Mouse (Mus musculus): ENCODE measurements at regions not wholly inside any gene's neighbourhood (a gene's known extent, or its start where the extent isn't known, plus 50 kb on each side); places are given as distances from the start of the nearest gene placed in this dataset.

- no peak overlapping the region for H3K4me3 ChIP-seq (ENCODE audit: insufficient read depth, low read depth, low read length)
- DNase-seq (ENCODE audit: extremely low read depth, low read depth, low spot score): no peak
Measured at GRCm38 (mm10) chr6:53218871-53219286, 68.2 kb upstream of the Creb5 start.

GRCm38 (mm10) chr6:53217234-53218015 is 69.6 kb upstream of the Creb5 start:
- Histone ChIP-seq H3K36me3 (ENCODE audit: control insufficient read depth, insufficient read depth, low read length) (no peaks in the 10 kb centered on the region), H3K4me3 (ENCODE audit: insufficient read depth, low read depth, low read length) (no peak overlapping the region), H3K27me3 (ENCODE audit: control insufficient read depth, insufficient read depth, low read length) (no peaks in the 10 kb centered on the region), H3K4me1 (ENCODE audit: control insufficient read depth, insufficient read depth, low read length) (no peaks in the 10 kb centered on the region), H3K27ac (replicated peaks; ENCODE audit: insufficient read depth, low read depth, low read length) (no peak overlapping the region), H3K9ac (ENCODE audit: low read depth, low read length) (no peak overlapping the region), H3K79me2 (ENCODE audit: control insufficient read depth, insufficient read depth, low read length) (no peaks in the 10 kb centered on the region)
- peak; percentile 16 for DNase-seq (ENCODE audit: extremely low read depth, low read depth, low spot score)
- 63% methylated on average over 10 of the region's 10 CpGs for WGBS
- TF ChIP-seq POLR2A (IDR thresholded peaks at IDR 0.05; ENCODE audit: extremely low read depth, insufficient read depth, low read length) (no peak), CTCF (IDR thresholded peaks at IDR 0.05; ENCODE audit: low read depth, low read length) (peak; percentile 74)

More at GRCm38 (mm10) chr6:53218871-53219286, 68.2 kb upstream of the Creb5 start:
- no peak for TF ChIP-seq POLR2A (IDR thresholded peaks at IDR 0.05; ENCODE audit: extremely low read depth, insufficient read depth, low read length)
- TF ChIP-seq CTCF (IDR thresholded peaks at IDR 0.05; ENCODE audit: low read depth, low read length): no peak
- Histone ChIP-seq H3K27ac (replicated peaks; ENCODE audit: insufficient read depth, low read depth, low read length) (no peak overlapping the region), H3K9ac (ENCODE audit: low read depth, low read length) (no peak overlapping the region), H3K27me3 (ENCODE audit: control insufficient read depth, insufficient read depth, low read length) (no peaks in the 10 kb centered on the region), H3K4me1 (ENCODE audit: control insufficient read depth, insufficient read depth, low read length) (no peaks in the 10 kb centered on the region), H3K36me3 (ENCODE audit: control insufficient read depth, insufficient read depth, low read length) (no peaks in the 10 kb centered on the region), H3K79me2 (ENCODE audit: control insufficient read depth, insufficient read depth, low read length) (no peaks in the 10 kb centered on the region)
- WGBS: 88% methylated on average over 10 of the region's 10 CpGs

- WGBS: 67% methylated on average over 2 of the region's 2 CpGs
- TF ChIP-seq CTCF (IDR thresholded peaks at IDR 0.05; ENCODE audit: low read depth, low read length) (no peak), POLR2A (IDR thresholded peaks at IDR 0.05; ENCODE audit: extremely low read depth, insufficient read depth, low read length) (no peak)
- Histone ChIP-seq H3K27me3 (ENCODE audit: control insufficient read depth, insufficient read depth, low read length) (no peaks in the 10 kb centered on the region), H3K4me3 (ENCODE audit: insufficient read depth, low read depth, low read length) (no peak overlapping the region), H3K4me1 (ENCODE audit: control insufficient read depth, insufficient read depth, low read length) (no peaks in the 10 kb centered on the region), H3K9ac (ENCODE audit: low read depth, low read length) (no peak overlapping the region), H3K27ac (replicated peaks; ENCODE audit: insufficient read depth, low read depth, low read length) (no peak overlapping the region), H3K79me2 (ENCODE audit: control insufficient read depth, insufficient read depth, low read length) (no peaks in the 10 kb centered on the region), H3K36me3 (ENCODE audit: control insufficient read depth, insufficient read depth, low read length) (no peaks in the 10 kb centered on the region)
- DNase-seq (ENCODE audit: extremely low read depth, low read depth, low spot score): no peak
Measured at GRCm38 (mm10) chr6:53216715-53217114, 70.4 kb upstream of the Creb5 start.

GRCm38 (mm10) chr6:53211420-53211819 is 75.7 kb upstream of the Creb5 start:
- Histone ChIP-seq H3K36me3 (ENCODE audit: control insufficient read depth, insufficient read depth, low read length) (no peaks in the 10 kb centered on the region), H3K4me3 (ENCODE audit: insufficient read depth, low read depth, low read length) (no peak overlapping the region), H3K27me3 (ENCODE audit: control insufficient read depth, insufficient read depth, low read length) (no peaks in the 10 kb centered on the region), H3K4me1 (ENCODE audit: control insufficient read depth, insufficient read depth, low read length) (peaks cover 2% of the 10 kb centered on the region), H3K79me2 (ENCODE audit: control insufficient read depth, insufficient read depth, low read length) (no peaks in the 10 kb centered on the region), H3K9ac (ENCODE audit: low read depth, low read length) (no peak overlapping the region), H3K27ac (replicated peaks; ENCODE audit: insufficient read depth, low read depth, low read length) (no peak overlapping the region)
- TF ChIP-seq CTCF (IDR thresholded peaks at IDR 0.05; ENCODE audit: low read depth, low read length) (no peak), POLR2A (IDR thresholded peaks at IDR 0.05; ENCODE audit: extremely low read depth, insufficient read depth, low read length) (no peak)
- DNase-seq (ENCODE audit: extremely low read depth, low read depth, low spot score): peak; percentile 69
- WGBS: 13% methylated on average over 3 of the region's 3 CpGs

GRCm38 (mm10) chr6:53209398-53209797 is 77.7 kb upstream of the Creb5 start:
- TF ChIP-seq POLR2A (IDR thresholded peaks at IDR 0.05; ENCODE audit: extremely low read depth, insufficient read depth, low read length) (no peak), CTCF (IDR thresholded peaks at IDR 0.05; ENCODE audit: low read depth, low read length) (no peak)
- no peaks in the 10 kb centered on the region for H3K27me3 ChIP-seq (ENCODE audit: control insufficient read depth, insufficient read depth, low read length)
- no peaks in the 10 kb centered on the region for H3K36me3 ChIP-seq (ENCODE audit: control insufficient read depth, insufficient read depth, low read length)
- WGBS: 37% methylated on average over 6 of the region's 6 CpGs
- no peaks in the 10 kb centered on the region for H3K79me2 ChIP-seq (ENCODE audit: control insufficient read depth, insufficient read depth, low read length)
- DNase-seq (ENCODE audit: extremely low read depth, low read depth, low spot score): no peak
- H3K9ac ChIP-seq (ENCODE audit: low read depth, low read length): no peak overlapping the region
- peaks cover 2% of the 10 kb centered on the region for H3K4me1 ChIP-seq (ENCODE audit: control insufficient read depth, insufficient read depth, low read length)
- H3K4me3 ChIP-seq (ENCODE audit: insufficient read depth, low read depth, low read length): no peak overlapping the region
- H3K27ac ChIP-seq (replicated peaks; ENCODE audit: insufficient read depth, low read depth, low read length): no peak overlapping the region

- H3K4me3 ChIP-seq (ENCODE audit: insufficient read depth, low read depth, low read length): no peak overlapping the region
- no peak for DNase-seq (ENCODE audit: extremely low read depth, low read depth, low spot score)
- TF ChIP-seq CTCF (IDR thresholded peaks at IDR 0.05; ENCODE audit: low read depth, low read length): no peak
- TF ChIP-seq POLR2A (IDR thresholded peaks at IDR 0.05; ENCODE audit: extremely low read depth, insufficient read depth, low read length): no peak
- H3K27me3 ChIP-seq (ENCODE audit: control insufficient read depth, insufficient read depth, low read length): no peaks in the 10 kb centered on the region
- no peaks in the 10 kb centered on the region for H3K36me3 ChIP-seq (ENCODE audit: control insufficient read depth, insufficient read depth, low read length)
- no peaks in the 10 kb centered on the region for H3K79me2 ChIP-seq (ENCODE audit: control insufficient read depth, insufficient read depth, low read length)
- H3K27ac ChIP-seq (replicated peaks; ENCODE audit: insufficient read depth, low read depth, low read length): no peak overlapping the region
- no peak overlapping the region for H3K9ac ChIP-seq (ENCODE audit: low read depth, low read length)
- 73% methylated on average over 3 of the region's 3 CpGs for WGBS
- peaks cover 2% of the 10 kb centered on the region for H3K4me1 ChIP-seq (ENCODE audit: control insufficient read depth, insufficient read depth, low read length)
Measured at GRCm38 (mm10) chr6:53208474-53208873, 78.6 kb upstream of the Creb5 start.

Data from liver, adult 2 months (tissue).